Mouse (Mus musculus) CD4-positive naive resting alpha-beta T cell, adult 57 days (primary cell): ENCODE measurements around the gene Tmem205. TPM values are rescaled to one million over a fixed set of nuclear protein-coding genes. Genes with fewer than 3 reads are reported as not detected.

Experiments
- total RNA-seq: library from RNA; stranded (reverse); gene quantifications from one replicate; pipeline ENCODE4 v1.2.4, GENCODE M21; 2023

Gene Tmem205
- not detected for total RNA-seq

DNA sequence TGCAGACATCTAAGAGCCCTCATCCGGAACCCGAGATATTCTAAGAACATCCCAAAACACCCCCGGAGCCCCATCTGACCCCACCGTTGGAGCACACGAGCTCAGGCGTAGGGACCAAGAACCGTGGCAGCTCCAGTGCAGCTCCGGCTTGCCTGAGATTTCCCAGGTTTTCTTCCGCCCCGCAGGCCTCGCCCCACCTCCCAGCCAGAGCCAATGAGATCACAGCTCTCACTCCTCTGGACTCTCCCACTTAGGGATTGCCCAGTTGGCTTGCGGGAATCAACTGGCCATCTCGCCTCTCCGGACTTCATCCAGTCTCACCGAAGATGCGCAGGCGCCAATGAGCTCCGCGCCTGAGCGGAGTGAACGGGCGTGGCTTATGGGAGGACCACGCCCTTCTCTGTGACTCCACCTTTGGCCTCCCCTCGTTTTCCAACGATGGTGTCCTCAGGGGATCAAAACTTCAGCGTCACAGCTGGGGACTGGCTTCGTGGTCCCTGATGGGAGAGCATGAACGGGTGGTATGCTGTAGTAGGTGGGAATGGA, at the start of gene Tmem205, which contains the start of gene Ccdc159:
TSS of gene Tmem205 (minus strand) at position 349 of the 546 bp plus-strand sequence.
TSS of gene Ccdc159 (plus strand) at position 264 of the 546 bp plus-strand sequence.

GRCm38 (mm10) chr9:21963417-21963816, 36.1 kb upstream of the Tmem205 start, which contains the start of gene Epor:
Epor (minus strand) TSS chr9:21963506.

DNA sequence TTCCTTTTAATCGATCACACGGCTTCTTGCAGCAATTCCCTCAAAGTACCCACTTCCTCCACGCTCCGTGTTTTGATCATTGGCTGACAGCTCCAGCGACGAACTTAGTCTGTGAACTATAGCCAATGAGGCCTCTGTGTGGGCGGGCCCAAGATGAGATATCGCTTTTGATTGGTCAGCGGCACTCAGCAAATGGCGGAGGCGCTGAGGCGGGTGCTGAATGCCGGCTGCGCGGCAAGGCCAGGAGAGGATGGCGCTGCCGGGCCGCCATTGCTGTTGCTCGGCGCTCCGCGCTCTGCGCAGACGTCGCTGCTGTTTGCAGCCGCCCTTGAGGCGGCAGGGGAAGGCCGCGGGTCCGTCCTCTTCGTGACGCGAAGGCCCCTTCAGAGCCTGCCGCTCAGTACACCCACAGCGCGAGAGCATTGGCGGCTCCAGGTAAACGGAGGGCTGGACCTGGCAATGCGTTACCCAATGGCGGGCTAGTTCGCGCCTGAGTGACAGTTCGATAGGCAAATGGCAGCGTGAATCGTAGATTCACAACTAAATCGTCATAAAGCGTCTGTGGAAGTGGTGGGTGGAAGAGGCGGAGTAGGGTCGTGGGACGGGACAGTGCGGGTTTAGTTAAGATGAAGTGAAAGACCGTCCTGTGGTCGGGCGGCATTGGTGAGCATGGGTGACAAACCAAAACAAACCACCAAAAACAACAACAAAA, 28.4 kb upstream of the Tmem205 start, which contains the start of gene Swsap1:
TSS of gene Swsap1 (plus strand) at position 186 of the 712 bp plus-strand sequence.

DNA sequence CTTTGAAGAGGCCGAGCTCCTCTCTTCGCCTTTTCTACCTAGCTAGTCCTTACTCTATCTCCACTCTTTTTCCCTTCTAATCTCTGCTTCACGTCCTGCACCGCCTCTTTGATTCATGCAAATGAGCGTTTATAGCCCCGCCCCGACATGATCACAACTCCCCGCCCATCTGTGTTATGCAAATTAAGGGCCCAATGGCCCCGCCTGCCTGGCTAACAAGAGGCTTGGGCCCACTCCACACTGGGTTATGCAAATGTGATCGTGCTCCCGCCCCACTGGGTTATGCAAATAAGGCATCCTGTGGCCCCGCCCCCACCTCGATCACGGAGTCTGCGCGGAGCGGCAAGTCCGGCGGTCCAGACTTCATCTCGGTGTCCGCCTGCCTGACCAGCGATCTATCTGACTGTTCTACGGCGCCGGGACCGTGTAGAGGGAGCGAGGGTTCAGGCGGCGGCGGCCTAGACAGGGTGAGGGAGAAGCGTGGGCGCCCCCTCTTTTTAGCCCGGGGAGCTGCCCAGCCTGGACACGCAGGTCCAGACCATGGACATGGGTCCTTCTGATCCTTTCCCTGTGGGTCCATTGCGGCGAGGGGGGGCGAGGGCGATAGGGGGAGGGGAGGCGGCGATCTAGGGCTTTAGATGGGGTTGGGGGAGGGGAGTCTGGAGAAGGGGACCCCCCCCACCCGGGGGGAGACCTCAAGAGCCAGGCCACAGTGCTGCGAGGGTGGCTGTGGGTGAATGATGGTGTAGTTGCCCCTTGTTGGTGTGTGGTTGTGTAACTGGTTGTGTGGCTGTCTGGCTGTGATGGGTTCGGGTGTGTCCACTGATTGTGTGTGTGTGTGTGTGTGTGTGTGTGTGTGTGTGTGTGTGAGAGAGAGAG, 9.6 kb upstream of the Tmem205 start, which contains the start of gene Plppr2:
TSS of gene Plppr2 (plus strand) at position 342 of the 879 bp plus-strand sequence.

GRCm38 (mm10) chr9:21918035-21918592, 9.2 kb downstream of the Tmem205 start, which contains the start of gene Rab3d:
Rab3d (minus strand) TSS chr9:21918192.

Other genes with a start within 250 kb of the Tmem205 start
- gene Ldlr, start 204.1 kb downstream of the Tmem205 start, total RNA-seq: 56.5 TPM
- gene Spc24, start 167.3 kb downstream of the Tmem205 start, total RNA-seq: 1.9 TPM
- 0.33 TPM for gene Kank2, start 128.8 kb downstream of the Tmem205 start, total RNA-seq
- gene Angptl8, start 92.0 kb downstream of the Tmem205 start, total RNA-seq: not detected
- 5.2 TPM for gene Dock6, start 74.9 kb downstream of the Tmem205 start, total RNA-seq
- gene Rab3d, start 9.4 kb downstream of the Tmem205 start, total RNA-seq: 19.6 TPM
- not detected for gene Ccdc159, start 85 bp downstream of the Tmem205 start, total RNA-seq
- gene Plppr2, start 9.5 kb upstream of the Tmem205 start, total RNA-seq: 1.0 TPM
- 7.9 TPM for gene Swsap1, start 28.2 kb upstream of the Tmem205 start, total RNA-seq
- gene Epor, start 36.0 kb upstream of the Tmem205 start, total RNA-seq: 0.53 TPM
- not detected for gene Rgl3, start 61.9 kb upstream of the Tmem205 start, total RNA-seq
- gene Ccdc151, start 75.1 kb upstream of the Tmem205 start, total RNA-seq: not detected
- 91.3 TPM for gene Prkcsh, start 75.2 kb upstream of the Tmem205 start, total RNA-seq
- not detected for gene Elavl3, start 124.5 kb upstream of the Tmem205 start, total RNA-seq
- gene Gm49318, start 143.7 kb upstream of the Tmem205 start, total RNA-seq: not detected
- gene Zfp653, start 143.8 kb upstream of the Tmem205 start, total RNA-seq: 28.7 TPM
- gene Ecsit, start 157.9 kb upstream of the Tmem205 start, total RNA-seq: 29.4 TPM
- not detected for gene Cnn1, start 171.7 kb upstream of the Tmem205 start, total RNA-seq
- gene Elof1, start 189.6 kb upstream of the Tmem205 start, total RNA-seq: 32.2 TPM
- 202 TPM for gene Acp5, start 208.2 kb upstream of the Tmem205 start, total RNA-seq
- 19.9 TPM for gene Pigyl, start 229.3 kb upstream of the Tmem205 start, total RNA-seq